Mouse (Mus musculus): ENCODE data around the gene Gm3629.
A peak's percentile ranks its signal among the peaks of the same experiment; 100 is the strongest.
"Not testable (repeated sequence)": the region's sequence is repeated elsewhere in the genome, so short reads cannot be mapped to it uniquely, and the experiment has no call there.

The Gm3629 gene

GRCm38 (mm10) chr14:6590513-6590912 is at the start of gene Gm3629:
Gene Gm3629 (minus strand): TSS chr14:6590613.
- not testable (repeated sequence) for DNase-seq

DNA sequence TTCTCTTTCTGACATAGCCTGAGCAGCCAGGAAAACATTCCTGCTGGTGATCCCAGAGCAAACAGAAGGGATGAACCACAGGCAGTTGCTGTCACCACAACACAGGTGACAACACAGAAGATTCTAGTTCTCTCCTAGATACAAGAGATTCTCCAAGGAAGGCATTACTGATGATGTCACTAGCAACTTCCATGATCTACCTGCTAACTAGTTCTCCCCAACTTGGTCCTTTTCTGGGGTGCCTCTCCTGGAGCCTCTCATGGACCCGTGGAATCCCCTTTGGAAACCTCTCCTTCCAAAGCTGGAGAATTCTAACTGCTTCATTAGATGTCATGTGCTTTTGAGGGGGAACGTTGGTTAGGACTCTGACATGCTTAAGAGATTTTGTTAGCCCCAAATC is 31.9 kb upstream of the Gm3629 start, which contains the start of gene Gm3460:
Gene Gm3460, minus strand, starts transcription at position 101 of the 400 bp plus-strand sequence.
- DNase-seq, result not testable (repeated sequence)

- DNase-seq, result not testable (repeated sequence)
Observed at GRCm38 (mm10) chr14:6606436-6606835, 16.0 kb upstream of the Gm3629 start.

DNA sequence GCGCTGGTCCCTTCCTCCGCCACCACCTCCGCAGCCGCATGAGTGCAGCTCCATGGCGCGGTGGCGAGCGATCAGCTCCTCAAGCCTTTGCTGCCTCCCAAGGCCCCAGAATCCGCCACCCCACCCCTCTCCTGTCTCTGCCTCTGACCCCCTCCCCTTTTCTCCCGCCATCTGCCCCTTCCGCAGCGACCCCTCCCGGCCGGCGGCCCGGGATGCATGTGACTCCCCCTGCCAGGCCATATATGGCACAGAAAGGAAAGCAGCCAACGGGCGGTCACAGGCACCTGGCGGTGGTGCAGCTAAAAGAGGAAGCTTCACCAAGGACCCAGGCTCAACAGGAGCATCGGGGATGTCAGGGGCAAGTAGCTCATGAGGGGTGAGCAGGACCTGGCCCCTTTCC is 14.6 kb upstream of the Gm3629 start:
- peak; percentile 5 for DNase-seq

GRCm38 (mm10) chr14:6604551-6604950 is 14.1 kb upstream of the Gm3629 start:
- DNase-seq, result peak; percentile 1

DNA sequence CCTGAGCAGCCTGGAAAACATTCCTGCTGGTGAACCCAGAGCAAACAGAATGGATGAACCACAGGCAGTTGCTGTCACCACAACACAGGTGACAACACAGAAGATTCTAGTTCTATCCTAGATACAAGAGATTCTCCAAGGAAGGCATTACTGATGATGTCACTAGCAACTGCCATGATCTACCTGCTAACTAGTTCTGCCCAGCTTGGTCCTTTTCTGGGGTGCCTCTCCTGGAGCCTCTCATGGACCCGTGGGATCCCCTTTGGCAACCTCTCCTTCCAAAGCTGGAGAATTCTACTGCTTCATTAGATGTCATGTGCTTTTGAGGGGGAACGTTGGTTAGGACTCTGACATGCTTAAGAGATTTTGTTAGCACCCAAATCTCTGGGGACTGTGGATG is 53.2 kb downstream of the Gm3629 start, which contains the start of gene Gm8356:
Gene Gm8356, minus strand, starts transcription at position 101 of the 400 bp plus-strand sequence.
- DNase-seq, result not testable (repeated sequence)
